Mouse (Mus musculus) c-Kit-positive CD71-positive TER-119-positive erythroid progenitor cells, embryonic 14.5 days (primary cell): Measurements from ENCODE around the gene Cwc25.
"Not testable (repeated sequence)": the region's sequence is repeated elsewhere in the genome, so short reads cannot be mapped to it uniquely, and the experiment has no call there.

Source experiments
- DNase-seq: peaks from one replicate; pipeline ENCODE4 v3.0.0-alpha.2; 2013; ENCODE audit warnings: low spot score

Gene Cwc25

GRCm38 (mm10) chr11:97775186-97775585, 8.8 kb upstream of the Cwc25 start:
- DNase-seq, result no peak

- no peak for DNase-seq
Observed at GRCm38 (mm10) chr11:97771410-97771809, 5.1 kb upstream of the Cwc25 start.

DNA sequence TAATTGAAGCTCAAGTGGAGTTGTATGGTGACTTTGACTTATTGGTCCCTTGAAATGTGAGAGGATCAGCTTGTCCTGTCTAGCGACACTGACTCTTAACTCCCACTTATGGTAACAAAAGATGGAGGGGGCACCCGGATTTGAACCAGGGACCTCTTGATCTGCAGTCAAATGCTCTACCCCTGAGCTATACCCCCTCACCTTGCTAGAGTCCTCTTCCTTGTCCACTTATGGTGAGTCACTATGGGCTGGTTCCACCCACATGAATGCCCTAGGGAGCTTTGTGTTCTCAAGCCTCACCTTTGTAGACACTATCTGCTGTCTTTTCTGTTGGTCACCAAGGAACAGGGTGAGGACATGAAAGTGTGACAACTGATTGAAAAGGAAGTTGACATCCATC, 3.3 kb upstream of the Cwc25 start:
- peak; percentile 19 for DNase-seq

GRCm38 (mm10) chr11:97761638-97762037, 4.7 kb downstream of the Cwc25 start:
- DNase-seq, result no peak

DNA sequence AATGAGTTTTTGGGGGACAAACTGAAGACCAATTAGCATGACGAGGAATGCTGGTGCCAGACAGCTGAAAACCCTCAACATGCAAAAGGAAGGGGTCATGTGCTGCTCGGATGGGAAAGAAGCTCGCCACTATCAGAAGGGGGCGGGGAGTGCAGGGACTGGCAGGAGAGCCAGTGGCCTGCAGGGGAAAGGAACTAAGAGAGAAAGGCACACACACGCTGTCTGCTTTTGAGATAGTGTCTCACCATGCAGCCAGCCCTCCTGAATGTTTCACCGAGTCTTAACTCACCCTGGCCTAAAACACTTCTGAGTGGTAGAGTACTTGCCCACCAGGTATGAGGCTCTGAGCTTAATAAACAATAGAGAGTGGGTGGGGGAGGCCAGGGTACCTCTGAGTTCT, 7.4 kb downstream of the Cwc25 start:
- DNase-seq, result no peak

DNA sequence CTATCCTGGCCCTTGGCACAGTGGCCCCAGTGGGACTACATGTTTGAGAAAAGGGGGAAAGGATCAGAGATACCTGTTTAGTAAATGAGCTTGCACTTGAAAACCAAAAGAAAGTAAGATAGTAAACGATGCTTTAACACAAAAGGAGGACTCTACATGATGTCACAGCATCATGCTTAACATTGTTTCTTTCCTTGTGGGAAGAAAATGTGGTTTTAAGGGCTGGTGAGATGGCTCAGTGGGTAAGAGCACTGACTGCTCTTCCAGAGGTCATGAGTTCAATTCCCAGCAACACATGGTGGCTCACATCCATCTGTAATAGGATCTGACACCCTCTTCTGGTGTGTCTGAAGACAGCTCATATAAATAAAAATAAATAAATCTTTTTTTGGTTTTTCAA, 8.2 kb downstream of the Cwc25 start:
- no peak for DNase-seq

- no peak for DNase-seq
Observed at GRCm38 (mm10) chr11:97753277-97753676, 13.1 kb downstream of the Cwc25 start.

GRCm38 (mm10) chr11:97748496-97748895, 17.9 kb downstream of the Cwc25 start:
- no peak for DNase-seq

- DNase-seq, result no peak
Observed at GRCm38 (mm10) chr11:97747773-97748172, 18.6 kb downstream of the Cwc25 start.

GRCm38 (mm10) chr11:97745331-97745721, 21.0 kb downstream of the Cwc25 start:
- no peak for DNase-seq

GRCm38 (mm10) chr11:97744718-97745330, 21.5 kb downstream of the Cwc25 start:
- peak; percentile 99 for DNase-seq

DNA sequence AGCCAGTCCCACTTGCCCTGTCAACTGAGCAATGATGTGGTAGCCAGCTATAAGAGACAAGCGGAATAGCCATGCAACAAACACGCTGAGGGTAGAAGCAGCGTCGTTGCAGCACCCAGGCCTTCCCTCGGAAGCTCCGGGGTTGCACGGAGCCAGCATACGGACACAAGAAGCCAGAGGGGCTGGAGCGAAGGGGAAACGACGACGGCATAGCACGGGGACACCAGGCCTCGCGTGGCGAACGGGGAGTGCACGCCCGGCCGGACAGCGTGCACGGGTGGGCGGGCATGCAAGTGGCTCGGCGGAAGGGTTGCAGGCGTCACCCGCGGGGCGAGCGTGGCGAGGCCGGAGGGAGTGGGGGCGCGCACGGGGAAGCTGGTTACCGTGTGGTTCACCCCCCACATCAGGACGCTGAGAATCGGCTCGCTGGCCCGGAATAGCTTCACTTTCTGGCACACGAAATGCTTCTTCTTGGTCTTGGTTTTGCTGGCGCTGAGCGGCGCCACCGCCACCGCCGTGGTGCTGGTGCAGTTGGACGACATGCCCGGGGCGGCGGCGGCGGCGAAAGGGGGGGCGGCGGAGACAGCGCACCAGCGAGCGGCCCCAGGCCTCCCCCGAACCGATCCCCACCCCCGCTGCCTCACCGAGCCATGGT, 22.2 kb downstream of the Cwc25 start, which contains the start of gene Pip4k2b:
Gene Pip4k2b (minus strand): TSS at position 642 of the 655 bp plus-strand sequence.
- DNase-seq, result peak; percentile 34

DNA sequence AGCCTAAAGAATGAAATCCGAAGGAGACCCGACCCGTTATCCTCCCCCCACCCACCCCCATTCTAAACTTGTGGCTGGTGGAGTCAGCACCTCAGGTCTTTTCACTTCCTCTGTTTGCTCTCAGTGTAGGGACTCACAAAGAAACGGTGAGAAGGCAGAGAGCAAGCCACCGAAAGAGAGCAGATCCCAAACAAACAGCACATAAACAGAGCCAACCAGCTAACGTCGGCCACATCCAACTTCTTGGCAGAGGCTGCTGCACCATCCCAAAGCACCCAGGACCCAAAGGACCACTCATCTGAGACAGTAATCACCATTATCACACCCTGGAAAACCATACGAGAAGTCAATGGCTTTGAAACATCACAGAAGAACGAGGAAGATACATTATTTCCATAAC, 22.9 kb downstream of the Cwc25 start:
- DNase-seq, result no peak

DNA sequence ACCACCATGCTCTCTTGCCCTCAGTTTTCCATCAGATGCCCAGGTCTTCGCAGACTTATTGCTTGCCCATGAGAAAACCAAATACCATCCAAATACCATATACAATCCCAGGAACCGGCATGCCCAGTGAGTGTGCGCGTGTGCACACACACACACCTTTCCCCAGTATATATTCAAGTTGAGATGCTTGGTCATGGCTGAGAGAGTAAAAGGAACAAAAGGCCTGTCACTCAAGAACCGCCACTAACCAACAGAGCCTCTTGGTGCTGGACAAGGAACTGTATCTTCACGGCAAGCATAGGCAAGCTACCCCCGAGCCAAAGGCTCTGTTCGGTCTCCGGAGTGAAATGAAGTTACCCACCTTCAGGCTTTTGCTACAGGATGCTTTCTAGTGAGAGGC, 23.8 kb downstream of the Cwc25 start:
- no peak for DNase-seq

DNA sequence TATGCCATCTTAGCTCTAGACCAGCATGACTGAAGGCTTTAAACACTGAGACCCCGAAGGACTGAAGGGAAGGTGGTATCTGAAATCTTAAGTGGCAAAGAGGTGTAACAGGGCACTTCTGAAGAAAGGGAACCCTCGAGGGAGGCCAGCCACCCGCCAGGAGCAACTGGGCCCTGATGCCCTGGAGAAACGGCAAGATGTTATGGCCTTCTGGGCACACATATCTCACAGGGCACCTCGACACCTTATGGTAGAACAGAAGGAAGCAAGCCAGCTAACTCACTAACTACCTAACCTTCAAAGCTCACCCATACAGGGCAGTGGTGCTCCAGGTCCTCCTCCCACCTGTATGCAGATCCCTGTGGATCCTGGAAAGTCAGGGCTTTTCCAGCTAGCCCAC, 24.2 kb downstream of the Cwc25 start:
- DNase-seq, result no peak

DNA sequence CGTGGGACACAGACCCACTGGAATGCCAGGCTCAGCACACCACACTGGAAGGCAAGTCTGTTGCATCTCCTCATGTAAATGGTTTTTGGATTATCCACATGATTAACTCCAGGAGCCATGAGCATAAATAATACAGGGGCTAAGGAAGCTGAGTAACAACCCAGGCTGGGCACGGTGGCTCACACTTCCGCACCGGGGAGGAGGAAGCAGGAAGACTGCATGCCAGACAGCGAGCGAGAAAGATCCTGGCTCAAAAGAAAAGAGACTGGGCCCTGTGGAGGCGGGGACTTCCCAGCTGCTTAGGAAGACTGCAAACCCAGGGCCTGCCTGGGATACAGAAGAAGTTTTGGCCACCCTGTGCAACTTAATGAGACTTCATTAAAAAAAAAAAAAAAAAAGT, 26.2 kb downstream of the Cwc25 start:
- no peak for DNase-seq

DNA sequence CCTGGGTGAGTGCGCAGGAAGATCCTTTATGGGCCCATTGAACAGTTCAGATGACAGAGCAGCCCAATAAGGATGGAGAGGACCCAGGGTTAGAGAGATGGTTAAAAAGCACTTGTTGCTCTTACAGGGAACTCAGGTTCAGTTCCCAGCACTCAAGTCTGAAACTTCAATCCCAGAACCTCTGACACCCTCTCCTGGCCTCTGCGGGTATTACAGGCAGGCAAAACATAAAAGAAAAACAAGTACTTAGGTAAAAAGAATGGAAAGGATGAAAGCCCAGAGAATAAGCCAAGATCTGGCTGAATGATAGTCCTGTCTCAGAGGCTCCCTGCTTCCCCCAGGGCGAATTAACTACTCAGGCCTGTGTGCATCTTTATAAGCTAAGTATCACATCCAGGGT, 27.2 kb downstream of the Cwc25 start:
- no peak for DNase-seq

DNA sequence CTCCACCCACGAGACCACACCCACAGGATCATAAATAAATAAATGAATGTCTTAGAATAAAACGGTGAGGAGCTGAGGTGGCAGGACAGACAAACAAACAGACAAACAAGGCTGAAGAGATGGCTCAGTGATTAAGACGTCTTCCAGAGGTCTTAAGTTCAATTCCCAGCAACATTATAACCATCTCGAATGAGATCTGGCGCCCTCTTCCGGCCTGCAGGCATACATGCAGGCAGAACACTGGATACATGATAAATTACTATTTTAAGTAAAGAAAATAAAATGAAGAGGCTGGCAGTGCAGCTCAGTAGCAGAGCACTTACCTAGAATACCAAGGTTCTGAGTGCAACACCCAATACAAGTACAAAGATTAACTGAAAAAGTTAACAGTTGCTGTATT, 27.7 kb downstream of the Cwc25 start:
- DNase-seq, result peak; percentile 33

- no peak for DNase-seq
Observed at GRCm38 (mm10) chr11:97737600-97737999, 28.8 kb downstream of the Cwc25 start.

DNA sequence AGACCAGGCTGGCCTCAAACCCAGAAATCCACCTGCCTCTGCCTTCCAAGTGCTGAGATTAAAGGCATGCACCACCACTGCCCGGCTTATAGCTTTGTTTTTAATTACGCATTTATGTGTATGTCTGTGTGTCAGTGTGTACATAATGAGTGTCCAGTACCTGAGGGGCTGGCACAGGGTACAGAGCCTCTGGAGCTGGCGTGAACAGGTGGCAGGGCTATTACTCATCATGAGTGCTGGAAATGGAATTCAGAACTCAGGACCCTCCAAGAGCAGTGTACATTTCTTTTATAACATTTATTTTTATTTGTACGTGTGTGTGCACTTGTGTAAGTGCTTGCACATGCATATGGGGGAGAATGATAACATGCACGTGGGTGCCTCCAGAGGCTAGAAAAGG, 29.7 kb downstream of the Cwc25 start:
- DNase-seq, result no peak

DNA sequence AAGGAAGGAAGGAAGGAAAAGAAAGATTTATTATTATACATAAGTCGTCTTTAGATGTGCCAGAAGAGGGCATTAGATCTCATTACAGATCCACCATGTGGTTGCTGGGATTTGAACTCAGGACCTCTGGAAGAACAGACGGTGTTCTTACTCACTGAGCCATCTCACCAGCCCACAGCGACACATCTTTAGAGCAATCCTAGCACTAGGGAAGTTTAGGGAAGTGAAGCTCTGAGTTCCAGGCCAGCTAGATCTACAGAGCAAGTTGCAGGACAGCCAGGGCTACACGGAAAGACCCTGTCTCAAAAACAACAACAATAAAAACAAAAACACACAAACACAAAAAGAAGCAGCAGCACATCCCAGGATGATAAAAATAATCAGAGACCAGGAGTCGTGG, 31.5 kb downstream of the Cwc25 start:
- DNase-seq, result not testable (repeated sequence)

GRCm38 (mm10) chr11:97733689-97734088, 32.7 kb downstream of the Cwc25 start:
- DNase-seq, result no peak

- DNase-seq, result no peak
Observed at GRCm38 (mm10) chr11:97728730-97729129, 37.6 kb downstream of the Cwc25 start.

DNA sequence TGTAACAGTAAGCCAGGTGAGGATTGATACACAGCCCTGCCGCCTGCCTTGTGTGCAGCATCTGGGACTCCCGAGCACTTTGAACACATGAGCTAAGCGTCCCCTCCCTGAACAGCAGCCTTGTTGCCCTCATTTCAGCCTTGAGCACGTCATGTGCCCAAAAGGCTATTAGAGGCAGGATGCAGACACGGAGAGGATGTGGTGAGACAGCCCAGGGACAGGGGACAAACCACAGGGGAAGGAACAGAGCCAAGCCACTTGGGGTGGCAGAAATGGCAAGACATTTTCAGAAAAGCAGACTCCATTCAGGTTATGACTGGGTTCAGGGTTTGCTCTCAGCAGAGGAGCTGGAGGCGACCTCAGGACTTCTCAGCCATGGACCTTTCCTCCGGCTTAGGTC, 38.0 kb downstream of the Cwc25 start:
- DNase-seq, result no peak
